35 mouse cellular contexts compared by ENCODE assay signal in the genomic region with DNA sequence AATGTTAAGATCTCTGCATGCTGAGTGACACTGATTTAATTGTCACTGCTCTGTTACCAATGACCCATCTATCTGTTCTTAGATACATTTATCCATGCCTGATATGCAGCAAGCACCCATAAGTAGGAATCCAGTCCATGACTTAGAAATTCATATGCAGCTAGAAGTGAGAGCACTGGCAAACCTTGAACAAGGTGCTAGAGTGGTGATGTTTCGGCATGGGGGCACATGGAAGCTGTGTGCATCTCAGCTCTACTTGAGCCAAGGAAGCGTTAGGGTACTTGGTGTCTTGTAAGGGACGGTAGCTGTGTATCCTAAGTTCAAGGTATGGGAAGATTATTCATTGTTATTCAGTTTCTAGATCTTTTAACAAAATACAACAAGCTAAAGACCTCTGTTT.
"Had no signal": no experiment of that assay in that cellular context is flagged by ENCODE, and none has a peak within 500 bp of the region (broad histone marks: within the 10 kb centered on the region; RNA-seq: fewer than 3 reads in every experiment).

No protein-coding gene starts in this region.

- H3K36me3 ChIP-seq: heart, embryonic 10.5 days; heart, embryonic 12.5 days; heart, embryonic 13.5 days; heart, embryonic 15.5 days; hindbrain, embryonic 10.5 days; hindbrain, embryonic 12.5 days; hindbrain, embryonic 13.5 days; hindbrain, embryonic 15.5 days; intestine, embryonic 15.5 days; kidney, embryonic 15.5 days had no signal

- H3K27me3 ChIP-seq: heart, embryonic 12.5 days; heart, embryonic 13.5 days; heart, embryonic 15.5 days; hindbrain, embryonic 12.5 days; hindbrain, embryonic 13.5 days; hindbrain, embryonic 15.5 days; intestine, embryonic 15.5 days; kidney, embryonic 15.5 days had no signal

- H3K4me1 ChIP-seq: heart, embryonic 10.5 days; heart, embryonic 12.5 days; heart, embryonic 13.5 days; heart, embryonic 15.5 days; hindbrain, embryonic 10.5 days; hindbrain, embryonic 13.5 days; hindbrain, embryonic 15.5 days; intestine, embryonic 15.5 days; kidney, embryonic 15.5 days had no signal

- H3K27ac ChIP-seq: heart, embryonic 10.5 days; heart, embryonic 13.5 days; heart, embryonic 15.5 days; hindbrain, embryonic 10.5 days; hindbrain, embryonic 12.5 days; hindbrain, embryonic 13.5 days; hindbrain, embryonic 14.5 days; hindbrain, embryonic 15.5 days; hindbrain, postnatal 0 days; intestine, embryonic 15.5 days; kidney, embryonic 15.5 days; kidney, postnatal 0 days; layer of hippocampus, adult 2 months had no signal

- H3K9me3 ChIP-seq: heart, embryonic 10.5 days; heart, embryonic 12.5 days; heart, embryonic 13.5 days; heart, embryonic 15.5 days; hindbrain, embryonic 10.5 days; hindbrain, embryonic 12.5 days; hindbrain, embryonic 13.5 days; hindbrain, embryonic 15.5 days; intestine, embryonic 15.5 days; kidney, embryonic 15.5 days had no signal

- H3K4me2 ChIP-seq: heart, embryonic 11.5 days; heart, embryonic 12.5 days; heart, embryonic 13.5 days; heart, embryonic 15.5 days; hindbrain, embryonic 12.5 days; hindbrain, embryonic 13.5 days; hindbrain, embryonic 14.5 days; hindbrain, embryonic 15.5 days; intestine, embryonic 15.5 days; kidney, embryonic 15.5 days had no signal

- H3K4me3 ChIP-seq: heart, embryonic 10.5 days; heart, embryonic 12.5 days; heart, embryonic 13.5 days; heart, embryonic 15.5 days; hindbrain, embryonic 10.5 days; hindbrain, embryonic 12.5 days; hindbrain, embryonic 13.5 days; hindbrain, embryonic 15.5 days; intestine, embryonic 15.5 days; kidney, embryonic 15.5 days; layer of hippocampus, adult 2 months had no signal

- ATAC-seq: hindbrain, embryonic 16.5 days; hindbrain, postnatal 0 days; inflammation-experienced regulatory T-cells, adult 6 months; intestine, embryonic 15.5 days; intestine, embryonic 16.5 days; intestine, postnatal 0 days had no signal

- H3K9ac ChIP-seq: heart, embryonic 12.5 days; heart, embryonic 13.5 days; heart, embryonic 15.5 days; hindbrain, embryonic 12.5 days; hindbrain, embryonic 13.5 days; hindbrain, embryonic 14.5 days; hindbrain, embryonic 15.5 days; intestine, embryonic 15.5 days; kidney, embryonic 15.5 days had no signal

- DNase-seq: heart, postnatal 10 days; heart, postnatal 14 days; heart, postnatal 36 days; heart, postnatal 4 days; kidney, adult 11 months; kidney, adult 18-20 months; kidney, adult 2 months; kidney, adult 8-10 months; kidney, adult 9 months; kidney, postnatal 10 days; kidney, postnatal 14 days; kidney, postnatal 25 days; kidney, postnatal 36 days; kidney, postnatal 4 days; layer of hippocampus, adult 9-11 months; layer of hippocampus, postnatal 36 days had no signal
